Mouse (Mus musculus) lung, postnatal 0 days (tissue): ENCODE measurements around the gene Ranbp2.

Experiments used
- CTCF ChIP-seq: IDR thresholded peaks from 2 replicates; pipeline ENCODE4 v1.5.1; 2016; ENCODE audit warnings: antibody characterized with exemption, mild to moderate bottlenecking
- EP300 ChIP-seq: IDR thresholded peaks from 2 replicates; pipeline ENCODE4 v1.6.1; 2016; ENCODE audit warnings: antibody characterized with exemption, mild to moderate bottlenecking, control low read depth

GRCm38 (mm10) chr10:58498516-58498915 lies 51.8 kb downstream of the Ranbp2 start:
- no peak for TF ChIP-seq CTCF
- TF ChIP-seq EP300 = no peak
